8 mouse cellular contexts compared by ENCODE assay signal in the genomic region with DNA sequence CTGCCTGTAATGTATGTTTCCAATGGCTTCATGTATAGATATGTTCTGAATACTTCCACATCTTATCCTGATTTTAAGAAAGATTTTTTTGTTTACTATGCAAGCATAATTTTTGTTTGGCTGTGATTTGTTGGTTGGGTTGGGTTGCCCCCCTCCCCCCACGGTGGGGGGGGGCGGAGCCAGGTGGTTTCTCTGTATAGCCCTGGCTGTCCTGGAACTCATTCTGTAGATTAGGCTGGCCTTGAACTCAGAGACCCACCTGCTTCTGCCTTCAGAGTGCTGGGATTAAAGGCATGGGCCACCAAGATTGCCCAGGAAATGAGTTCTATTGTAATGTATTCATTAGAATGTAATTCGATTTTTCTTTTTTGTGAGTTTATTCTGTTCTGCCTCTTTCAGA. TPM values are rescaled to one million over a fixed set of nuclear protein-coding genes. Genes with fewer than 3 reads are reported as not detected.
A peak's percentile ranks its signal among the peaks of the same experiment; 100 is the strongest.
DNase-seq lines count a peak whose midpoint lies in the region; ATAC-seq lines count a peak whose summit lies in the region.

No protein-coding gene starts in this region.

- peaks cover 35% of the 10 kb centered on the region for H3K4me1 ChIP-seq in heart, embryonic 13.5 days
- peaks cover 37% of the 10 kb centered on the region for H3K4me1 ChIP-seq in forebrain, embryonic 13.5 days
- H3K4me1 ChIP-seq in liver, embryonic 15.5 days (replicated peaks) = peaks cover 50% of the 10 kb centered on the region

- H3K27me3 ChIP-seq in heart, embryonic 13.5 days (replicated peaks) = no peaks in the 10 kb centered on the region
- no peaks in the 10 kb centered on the region for H3K27me3 ChIP-seq in forebrain, embryonic 13.5 days
- no peaks in the 10 kb centered on the region for H3K27me3 ChIP-seq in liver, embryonic 15.5 days

- peak overlapping the region; percentile 96 for H3K27ac ChIP-seq in heart, embryonic 13.5 days (replicated peaks)
- H3K27ac ChIP-seq in forebrain, embryonic 13.5 days = peak overlapping the region; percentile 95
- H3K27ac ChIP-seq in liver, embryonic 15.5 days (replicated peaks) = peak overlapping the region; percentile 98

- peak overlapping the region; percentile 83 for H3K4me2 ChIP-seq in heart, embryonic 13.5 days
- H3K4me2 ChIP-seq in forebrain, embryonic 13.5 days = peak overlapping the region; percentile 84
- H3K4me2 ChIP-seq in liver, embryonic 15.5 days = peak overlapping the region; percentile 96

- H3K36me3 ChIP-seq in heart, embryonic 13.5 days = peaks cover 26% of the 10 kb centered on the region
- peaks cover 14% of the 10 kb centered on the region for H3K36me3 ChIP-seq in forebrain, embryonic 13.5 days (ENCODE audit: poor library complexity, severe bottlenecking)
- H3K36me3 ChIP-seq in liver, embryonic 15.5 days (replicated peaks) = peaks cover 27% of the 10 kb centered on the region

- WGBS in heart, embryonic 13.5 days = 36% methylated on average over 3 of the region's 3 CpGs
- WGBS in forebrain, embryonic 13.5 days = 27% methylated on average over 3 of the region's 3 CpGs
- 28% methylated on average over 3 of the region's 3 CpGs for WGBS in liver, embryonic 15.5 days (ENCODE audit: insufficient replicate concordance)

- no peak for ATAC-seq in heart, embryonic 13.5 days (ENCODE audit: extremely low read depth, insufficient number of reproducible peaks, low FRiP score, low TSS enrichment)
- no peak for ATAC-seq in forebrain, embryonic 13.5 days
- no peak for ATAC-seq in liver, embryonic 15.5 days (ENCODE audit: insufficient read depth)

- H3K9ac ChIP-seq in heart, embryonic 13.5 days = peak overlapping the region; percentile 85
- H3K9ac ChIP-seq in forebrain, embryonic 13.5 days = peak overlapping the region; percentile 34; the same call in 1 of the 2 replicates
- H3K9ac ChIP-seq in liver, embryonic 15.5 days = peak overlapping the region; percentile 79

- no peaks in the 10 kb centered on the region for H3K9me3 ChIP-seq in heart, embryonic 13.5 days
- no peaks in the 10 kb centered on the region for H3K9me3 ChIP-seq in forebrain, embryonic 13.5 days (replicated peaks)
- H3K9me3 ChIP-seq in liver, embryonic 15.5 days (replicated peaks) = no peaks in the 10 kb centered on the region

- intact Hi-C loops in heart, postnatal 10 days (cut with DNase I) = no loop called here

- DNase-seq in heart, postnatal 10 days = no peak
- DNase-seq in CD4-positive helper T cell, adult 2 months (ENCODE audit: low read depth, low spot score) = peak; percentile 37
- no peak for DNase-seq in right cerebral cortex, postnatal 10 days (ENCODE audit: low spot score in 2 of 2)
- no peak for DNase-seq in layer of hippocampus, postnatal 14 days (ENCODE audit: low spot score in 2 of 2)
- DNase-seq in thymus, postnatal 0 days (ENCODE audit: low spot score) = no peak

- H3K4me3 ChIP-seq in heart, embryonic 13.5 days = peak overlapping the region; percentile 93
- H3K4me3 ChIP-seq in forebrain, embryonic 13.5 days = peak overlapping the region; percentile 91
- H3K4me3 ChIP-seq in liver, embryonic 15.5 days (replicated peaks) = peak overlapping the region; percentile 92

RNA-seq across cellular contexts. Expression of a gene that starts 1.6 kb away (rescaled TPM):
- 34.0 and 35.2 TPM in 2 replicates for polyA plus RNA-seq in heart, embryonic 13.5 days (2015; fragmentation: Nextera tagmentation; extraction: Ambion mirVana)
- 100 to 1,000 TPM; 107 to 121 TPM for total RNA-seq in heart, postnatal 10 days (2021)
- 50.5 and 61.8 TPM in 2 replicates for polyA plus RNA-seq in forebrain, embryonic 13.5 days (2015; fragmentation: Nextera tagmentation; extraction: Ambion mirVana)
- polyA plus RNA-seq in liver, embryonic 15.5 days (2015; fragmentation: Nextera tagmentation; extraction: Ambion mirVana) = 18.4 and 18.6 TPM in 2 replicates
- total RNA-seq in layer of hippocampus, postnatal 14 days (2021) = 100 to 1,000 TPM; 129 to 132 TPM
- 37.0 and 39.8 TPM in 2 replicates for polyA plus RNA-seq in thymus, postnatal 0 days (2015; fragmentation: Nextera tagmentation; extraction: Ambion mirVana)

RNA-seq across cellular contexts. Expression of a gene that starts 37.9 kb away (rescaled TPM):
- 5.5 and 6.6 TPM in 2 replicates for polyA plus RNA-seq in heart, embryonic 13.5 days (2015; fragmentation: Nextera tagmentation; extraction: Ambion mirVana)
- total RNA-seq in heart, postnatal 10 days (2021) = 10 to 100 TPM; 15.9 to 17.3 TPM
- polyA plus RNA-seq in forebrain, embryonic 13.5 days (2015; fragmentation: Nextera tagmentation; extraction: Ambion mirVana) = 4.5 and 5.0 TPM in 2 replicates
- polyA plus RNA-seq in liver, embryonic 15.5 days (2015; fragmentation: Nextera tagmentation; extraction: Ambion mirVana) = 1.9 and 2.1 TPM in 2 replicates
- 10 to 100 TPM; 60.9 to 68.4 TPM for total RNA-seq in layer of hippocampus, postnatal 14 days (2021)
- polyA plus RNA-seq in thymus, postnatal 0 days (2015; fragmentation: Nextera tagmentation; extraction: Ambion mirVana) = 0.82 and 0.98 TPM in 2 replicates

Comparison
In these comparisons a context has a peak if more than half of its experiments do, and no peak if none do; other contexts are left out.
1. H3K9ac ChIP-seq: peak in every context shown above with its lines; median percentile 85 in heart, embryonic 13.5 days; 79 in liver, embryonic 15.5 days; 34 in forebrain, embryonic 13.5 days.